Mouse (Mus musculus): ENCODE measurements around the gene Prmt3. TPM values are rescaled to one million over a fixed set of nuclear protein-coding genes. Genes with fewer than 3 reads are reported as not detected.
A peak's percentile ranks its signal among the peaks of the same experiment; 100 is the strongest.

Gene Prmt3
- polyA plus RNA-seq, 1 experiment from 2014 or later: 52.3 TPM

GRCm38 (mm10) chr7:49805618-49806017, 27.5 kb downstream of the Prmt3 start:
- no peaks in the 10 kb centered on the region for H3K4me1 ChIP-seq (replicated peaks; ENCODE audit: insufficient read depth, low read length)
- H3K4me2 ChIP-seq (ENCODE audit: low read length): no peak overlapping the region
- DNase-seq (ENCODE audit: low spot score): no peak
- no peak overlapping the region for H3K27ac ChIP-seq
- no peak for ATAC-seq (replicated peaks; ENCODE audit: low FRiP score, low read depth)
- no peak overlapping the region for H3K9ac ChIP-seq (ENCODE audit: low read depth, low read length)
- TF ChIP-seq CTCF (IDR thresholded peaks at IDR 0.05; ENCODE audit: low read depth): no peak
- no peak overlapping the region for H3K4me3 ChIP-seq (replicated peaks; ENCODE audit: low read depth, low read length)
- H3K36me3 ChIP-seq (ENCODE audit: insufficient read depth, low read length): peaks cover 17% of the 10 kb centered on the region; the same call in 1 of the 2 replicates
- no peaks in the 10 kb centered on the region for H3K27me3 ChIP-seq (ENCODE audit: insufficient read depth, low read length)
- WGBS: 38% methylated on average over 3 of the region's 3 CpGs
- H3K9me3 ChIP-seq (replicated peaks; ENCODE audit: low read length): no peaks in the 10 kb centered on the region

DNA sequence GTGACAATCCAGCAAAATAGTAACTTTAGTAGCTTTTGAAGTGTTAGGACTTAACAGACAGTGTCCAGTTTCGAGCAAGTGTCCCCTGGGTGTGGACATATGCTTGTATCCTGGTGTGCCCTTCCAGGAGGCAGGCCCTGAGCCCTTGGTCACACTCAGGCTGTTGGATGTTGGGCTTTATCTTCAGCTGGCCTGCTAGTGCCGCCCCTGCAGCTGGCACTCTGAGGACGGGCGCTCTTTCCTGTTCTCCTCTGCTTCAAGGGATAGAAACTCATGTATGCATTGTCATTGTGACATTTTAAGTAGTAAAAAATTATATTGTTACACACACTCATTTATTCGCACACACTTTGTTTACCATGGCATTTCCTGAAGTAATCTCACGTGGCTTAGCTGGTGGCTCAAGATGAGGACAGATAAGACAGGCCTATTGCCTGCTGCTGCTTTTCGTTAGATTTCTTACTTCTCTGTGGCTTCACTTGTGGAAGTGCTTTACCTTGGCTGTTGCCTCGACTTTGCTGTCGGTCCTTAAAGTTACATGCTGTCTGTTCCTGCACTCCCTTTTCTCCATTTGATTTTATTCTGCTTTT, 29.0 kb downstream of the Prmt3 start:
- Histone ChIP-seq H3K4me3 (replicated peaks; ENCODE audit: low read depth, low read length) (no peak overlapping the region), H3K36me3 (ENCODE audit: insufficient read depth, low read length) (peaks cover 12% of the 10 kb centered on the region; the same call in 1 of the 2 replicates), H3K27me3 (ENCODE audit: insufficient read depth, low read length) (no peaks in the 10 kb centered on the region), H3K4me1 (replicated peaks; ENCODE audit: insufficient read depth, low read length) (no peaks in the 10 kb centered on the region), H3K9ac (ENCODE audit: low read depth, low read length) (no peak overlapping the region), H3K9me3 (replicated peaks; ENCODE audit: low read length) (no peaks in the 10 kb centered on the region), H3K27ac (no peak overlapping the region), H3K4me2 (ENCODE audit: low read length) (no peak overlapping the region)
- ATAC-seq (replicated peaks; ENCODE audit: low FRiP score, low read depth): no peak
- TF ChIP-seq CTCF (IDR thresholded peaks at IDR 0.05; ENCODE audit: low read depth): no peak
- 76% methylated on average over 9 of the region's 9 CpGs for WGBS
- no peak for DNase-seq (ENCODE audit: low spot score)

- no peaks in the 10 kb centered on the region for H3K27me3 ChIP-seq (ENCODE audit: insufficient read depth, low read length)
- no peaks in the 10 kb centered on the region for H3K9me3 ChIP-seq (replicated peaks; ENCODE audit: low read length)
- TF ChIP-seq CTCF (IDR thresholded peaks at IDR 0.05; ENCODE audit: low read depth): no peak
- H3K27ac ChIP-seq: no peak overlapping the region
- DNase-seq (ENCODE audit: low spot score): no peak
- no peak overlapping the region for H3K4me2 ChIP-seq (ENCODE audit: low read length)
- no peak overlapping the region for H3K9ac ChIP-seq (ENCODE audit: low read depth, low read length)
- no peaks in the 10 kb centered on the region for H3K4me1 ChIP-seq (replicated peaks; ENCODE audit: insufficient read depth, low read length)
- peaks cover 12% of the 10 kb centered on the region; the same call in 1 of the 2 replicates for H3K36me3 ChIP-seq (ENCODE audit: insufficient read depth, low read length)
- ATAC-seq (replicated peaks; ENCODE audit: low FRiP score, low read depth): no peak
- WGBS: 81% methylated on average over 17 of the region's 17 CpGs
- no peak overlapping the region for H3K4me3 ChIP-seq (replicated peaks; ENCODE audit: low read depth, low read length)
Measured at GRCm38 (mm10) chr7:49807846-49808622, 29.9 kb downstream of the Prmt3 start.

DNA sequence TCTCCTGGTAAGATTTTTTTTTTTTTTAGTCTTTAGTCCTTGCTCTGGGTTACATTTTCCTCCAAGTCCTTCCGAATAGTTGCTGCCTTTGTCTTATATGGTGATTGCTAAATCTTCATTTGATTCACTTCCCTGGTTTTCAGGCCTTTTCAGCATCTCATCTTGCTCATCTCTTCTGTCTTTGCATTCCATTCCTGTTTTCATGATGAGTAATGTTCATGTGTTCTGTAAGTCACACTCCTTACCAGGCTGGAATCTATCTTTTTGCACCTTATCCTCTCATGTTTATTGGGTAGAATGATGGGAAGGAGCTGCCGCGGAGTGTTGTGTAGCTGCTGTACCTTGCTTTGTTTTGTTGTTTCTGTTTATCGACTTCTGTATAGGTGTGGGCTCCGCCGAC, 31.0 kb downstream of the Prmt3 start:
- Histone ChIP-seq H3K9ac (ENCODE audit: low read depth, low read length) (no peak overlapping the region), H3K27ac (no peak overlapping the region), H3K4me3 (replicated peaks; ENCODE audit: low read depth, low read length) (no peak overlapping the region), H3K27me3 (ENCODE audit: insufficient read depth, low read length) (no peaks in the 10 kb centered on the region), H3K9me3 (replicated peaks; ENCODE audit: low read length) (no peaks in the 10 kb centered on the region), H3K4me2 (ENCODE audit: low read length) (no peak overlapping the region), H3K36me3 (ENCODE audit: insufficient read depth, low read length) (0 out of 2 replicates have a peak, but pooled peaks cover 6% of the 10 kb centered on the region), H3K4me1 (replicated peaks; ENCODE audit: insufficient read depth, low read length) (no peaks in the 10 kb centered on the region)
- no peak for DNase-seq (ENCODE audit: low spot score)
- no peak for TF ChIP-seq CTCF (IDR thresholded peaks at IDR 0.05; ENCODE audit: low read depth)
- WGBS: 84% methylated on average over 6 of the region's 6 CpGs
- no peak for ATAC-seq (replicated peaks; ENCODE audit: low FRiP score, low read depth)

GRCm38 (mm10) chr7:49809562-49809961, 31.4 kb downstream of the Prmt3 start:
- no peak for TF ChIP-seq CTCF (IDR thresholded peaks at IDR 0.05; ENCODE audit: low read depth)
- Histone ChIP-seq H3K27me3 (ENCODE audit: insufficient read depth, low read length) (no peaks in the 10 kb centered on the region), H3K27ac (no peak overlapping the region), H3K9ac (ENCODE audit: low read depth, low read length) (no peak overlapping the region), H3K9me3 (replicated peaks; ENCODE audit: low read length) (no peaks in the 10 kb centered on the region), H3K36me3 (ENCODE audit: insufficient read depth, low read length) (0 out of 2 replicates have a peak, but pooled peaks cover 6% of the 10 kb centered on the region), H3K4me1 (replicated peaks; ENCODE audit: insufficient read depth, low read length) (no peaks in the 10 kb centered on the region), H3K4me2 (ENCODE audit: low read length) (no peak overlapping the region), H3K4me3 (replicated peaks; ENCODE audit: low read depth, low read length) (no peak overlapping the region)
- ATAC-seq (replicated peaks; ENCODE audit: low FRiP score, low read depth) (no peak), DNase-seq (ENCODE audit: low spot score) (no peak)
- WGBS: 57% methylated on average over 3 of the region's 3 CpGs

GRCm38 (mm10) chr7:49811346-49811745, 33.2 kb downstream of the Prmt3 start:
- WGBS: 39% methylated on average over 4 of the region's 4 CpGs
- ATAC-seq (replicated peaks; ENCODE audit: low FRiP score, low read depth): no peak

More at GRCm38 (mm10) chr7:49811346-49811745, 33.2 kb downstream of the Prmt3 start:
- Histone ChIP-seq H3K9me3 (replicated peaks; ENCODE audit: low read length) (no peaks in the 10 kb centered on the region), H3K4me1 (replicated peaks; ENCODE audit: insufficient read depth, low read length) (no peaks in the 10 kb centered on the region), H3K4me3 (replicated peaks; ENCODE audit: low read depth, low read length) (no peak overlapping the region), H3K27ac (no peak overlapping the region), H3K27me3 (ENCODE audit: insufficient read depth, low read length) (no peaks in the 10 kb centered on the region), H3K9ac (ENCODE audit: low read depth, low read length) (no peak overlapping the region), H3K4me2 (ENCODE audit: low read length) (no peak overlapping the region), H3K36me3 (ENCODE audit: insufficient read depth, low read length) (0 out of 2 replicates have a peak, but pooled peaks cover 6% of the 10 kb centered on the region)
- peak; percentile 63 for DNase-seq (ENCODE audit: low spot score)
- TF ChIP-seq CTCF (IDR thresholded peaks at IDR 0.05; ENCODE audit: low read depth): peak; percentile 68
